Mouse (Mus musculus) midbrain, embryonic 14.5 days (tissue): ENCODE data around the gene Cnot8. TPM values are rescaled to one million over a fixed set of nuclear protein-coding genes. Genes with fewer than 3 reads are reported as not detected.
A peak's percentile ranks its signal among the peaks of the same experiment; 100 is the strongest.

Experiments
- ATAC-seq: fragments of 200-750 bp; cut with Nextera tagmentation; 2 replicates; pipeline ENCODE4 v1.8.0; 2017; ENCODE audit warnings: moderate number of reproducible peaks, moderate library complexity; ENCODE audit not compliant: low FRiP score, low TSS enrichment
- DNase-seq: peaks from one replicate; pipeline ENCODE4 v3.0.0-alpha.2; 2015
- H3K27ac ChIP-seq: fragments of 300-500 bp; sonication (generic); replicated peaks from 2 replicates; pipeline ENCODE4 v1.5.1; 2014; ENCODE audit warnings: mild to moderate bottlenecking, low read depth, low read length, moderate library complexity
- H3K27me3 ChIP-seq: fragments of 300-500 bp; sonication (generic); 2 replicates; pipeline ENCODE4 v1.6.1; 2014; ENCODE audit warnings: low read length, control low read depth, mixed read lengths; ENCODE audit not compliant: control insufficient read depth, insufficient read depth
- H3K36me3 ChIP-seq: fragments of 300-500 bp; sonication (generic); 2 replicates; pipeline ENCODE4 v1.6.1; 2014; ENCODE audit warnings: low read length, control low read depth; ENCODE audit not compliant: control insufficient read depth, insufficient read depth
- H3K4me1 ChIP-seq: fragments of 300-500 bp; sonication (generic); 2 replicates; pipeline ENCODE4 v1.6.1; 2014; ENCODE audit warnings: mild to moderate bottlenecking, antibody characterized with exemption, low read length, control low read depth; ENCODE audit not compliant: control insufficient read depth, insufficient read depth
- H3K4me2 ChIP-seq: fragments of 300-500 bp; sonication (generic); 2 replicates; pipeline ENCODE4 v1.6.1; 2014; ENCODE audit warnings: mild to moderate bottlenecking, low read length, moderate library complexity
- H3K4me3 ChIP-seq: fragments of 300-500 bp; sonication (generic); replicated peaks from 2 replicates; pipeline ENCODE4 v1.5.1; 2014; ENCODE audit warnings: low read depth, low read length
- H3K9ac ChIP-seq: fragments of 300-500 bp; sonication (generic); replicated peaks from 2 replicates; pipeline ENCODE4 v1.6.1; 2014; ENCODE audit warnings: mild to moderate bottlenecking, low read length, moderate library complexity
- H3K9me3 ChIP-seq: fragments of 300-500 bp; sonication (generic); 2 replicates; pipeline ENCODE4 v1.6.1; 2016; ENCODE audit warnings: low read length, control low read depth, mixed read lengths; ENCODE audit not compliant: control insufficient read depth
- WGBS: fragments of 180-500 bp; shearing (Covaris S2); extraction: QIAGEN DNeasy Blood & Tissue Kit; methylation state at CpG from one replicate; pipeline ENCODE4 v1.1.7; 2014; 5-methylcytosine and 5-hydroxymethylcytosine counted together
- polyA plus RNA-seq: library from polyadenylated mRNA; unstranded; fragments of >200 nt; fragmentation: Nextera tagmentation; extraction: Ambion mirVana; gene quantifications from 2 replicates; pipeline ENCODE4 v1.2.1, GENCODE M21; 2014

The Cnot8 gene
- polyA plus RNA-seq, 1 experiment from 2014 or later: 117 TPM

GRCm38 (mm10) chr11:58100006-58100405, 3.9 kb upstream of the Cnot8 start:
- ATAC-seq (no peak), DNase-seq (no peak)
- H3K9me3 ChIP-seq: no peaks in the 10 kb centered on the region
- no peaks in the 10 kb centered on the region for H3K36me3 ChIP-seq
- H3K4me2 ChIP-seq: no peak overlapping the region
- no peak overlapping the region for H3K9ac ChIP-seq
- H3K4me1 ChIP-seq: peaks cover 8% of the 10 kb centered on the region
- WGBS: 93% methylated on average over 2 of the region's 2 CpGs
- H3K27me3 ChIP-seq: no peaks in the 10 kb centered on the region
- H3K27ac ChIP-seq: no peak overlapping the region
- no peak overlapping the region for H3K4me3 ChIP-seq

- H3K36me3 ChIP-seq: no peaks in the 10 kb centered on the region
- DNase-seq: no peak
- 90% methylated on average over 4 of the region's 4 CpGs for WGBS
Measured at GRCm38 (mm10) chr11:58101194-58101720, 2.7 kb upstream of the Cnot8 start.

DNA sequence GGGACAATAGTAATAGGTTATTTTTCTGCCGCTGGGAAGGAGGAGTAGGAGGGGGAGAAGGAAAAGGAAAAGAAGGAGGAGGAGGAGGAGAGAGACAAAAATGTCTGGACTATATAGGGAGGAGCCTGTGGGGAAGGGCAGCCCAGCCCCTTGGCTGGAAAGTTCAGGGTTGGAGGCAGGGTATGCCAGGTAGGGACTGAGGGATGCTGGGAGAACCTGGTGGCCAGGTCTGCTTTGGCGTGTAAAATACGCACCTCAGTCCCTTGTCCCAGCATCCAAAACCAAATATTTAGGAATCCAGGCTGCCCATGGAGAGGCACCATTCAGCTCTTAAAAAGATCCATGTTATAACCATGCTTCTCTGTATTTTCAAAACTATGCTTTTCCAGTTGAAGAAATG, 1.8 kb upstream of the Cnot8 start:
- Histone ChIP-seq H3K9ac (no peak overlapping the region), H3K4me1 (peaks cover 13% of the 10 kb centered on the region), H3K9me3 (no peaks in the 10 kb centered on the region), H3K4me2 (no peak overlapping the region), H3K4me3 (no peak overlapping the region), H3K27ac (no peak overlapping the region), H3K36me3 (no peaks in the 10 kb centered on the region), H3K27me3 (no peaks in the 10 kb centered on the region)
- DNase-seq (no peak), ATAC-seq (no peak)
- WGBS: 83% methylated on average over 3 of the region's 3 CpGs

More at GRCm38 (mm10) chr11:58101194-58101720, 2.7 kb upstream of the Cnot8 start:
- H3K27ac ChIP-seq: no peak overlapping the region
- H3K4me2 ChIP-seq: no peak overlapping the region
- H3K4me1 ChIP-seq: peaks cover 13% of the 10 kb centered on the region
- no peaks in the 10 kb centered on the region for H3K27me3 ChIP-seq
- no peak overlapping the region for H3K4me3 ChIP-seq
- no peaks in the 10 kb centered on the region for H3K9me3 ChIP-seq
- no peak for ATAC-seq
- H3K9ac ChIP-seq: no peak overlapping the region

- 86% methylated on average over 9 of the region's 9 CpGs for WGBS
- no peaks in the 10 kb centered on the region for H3K27me3 ChIP-seq
- H3K27ac ChIP-seq: no peak overlapping the region
- no peak overlapping the region for H3K4me3 ChIP-seq
- DNase-seq: no peak
- H3K9me3 ChIP-seq: no peaks in the 10 kb centered on the region
- peaks cover 13% of the 10 kb centered on the region for H3K4me1 ChIP-seq
- no peak for ATAC-seq
- no peak overlapping the region for H3K9ac ChIP-seq
- H3K4me2 ChIP-seq: peak overlapping the region; percentile 77
- no peaks in the 10 kb centered on the region for H3K36me3 ChIP-seq
Measured at GRCm38 (mm10) chr11:58102581-58103343, 1.2 kb upstream of the Cnot8 start.

DNA sequence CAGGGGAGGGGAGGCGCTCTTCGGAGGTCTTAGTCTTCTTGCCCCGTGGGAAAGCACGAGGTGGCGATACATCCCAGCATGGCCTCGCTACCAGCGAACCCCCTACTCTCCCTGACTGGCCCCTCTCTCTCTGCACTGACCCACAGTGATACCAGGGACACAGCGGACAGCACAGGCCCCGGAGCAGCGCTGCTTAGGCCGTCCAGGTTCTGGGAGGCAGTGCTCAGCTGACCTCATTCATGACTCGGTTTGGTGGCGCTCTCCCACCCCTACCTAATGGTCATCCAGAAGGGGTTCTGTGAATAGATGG, 654 bp upstream of the Cnot8 start:
- Histone ChIP-seq H3K4me1 (peaks cover 13% of the 10 kb centered on the region), H3K27me3 (no peaks in the 10 kb centered on the region), H3K9me3 (no peaks in the 10 kb centered on the region), H3K36me3 (no peaks in the 10 kb centered on the region), H3K4me2 (peak overlapping the region; percentile 77), H3K4me3 (peak overlapping the region; percentile 94), H3K9ac (peak overlapping the region; percentile 56), H3K27ac (peak overlapping the region; percentile 77)
- DNase-seq (no peak), ATAC-seq (peak; percentile 49)
- WGBS: 53% methylated on average over 13 of the region's 13 CpGs

- no peak; the same call in 1 of the 2 replicates for ATAC-seq
- Histone ChIP-seq H3K9ac (peak overlapping the region; percentile 88), H3K36me3 (no peaks in the 10 kb centered on the region), H3K9me3 (no peaks in the 10 kb centered on the region), H3K27ac (peak overlapping the region; percentile 87), H3K4me1 (peaks cover 13% of the 10 kb centered on the region), H3K4me3 (peak overlapping the region; percentile 94), H3K27me3 (no peaks in the 10 kb centered on the region), H3K4me2 (peak overlapping the region; percentile 77)
- peak; percentile 64 for DNase-seq
- WGBS: 0% methylated on average over 24 of the region's 24 CpGs
Measured at GRCm38 (mm10) chr11:58104351-58104791, 418 bp downstream of the Cnot8 start.

- Histone ChIP-seq H3K36me3 (peaks cover 23% of the 10 kb centered on the region), H3K4me1 (peaks cover 13% of the 10 kb centered on the region), H3K27me3 (no peaks in the 10 kb centered on the region), H3K9me3 (no peaks in the 10 kb centered on the region), H3K27ac (no peak overlapping the region), H3K4me2 (no peak overlapping the region), H3K4me3 (no peak overlapping the region), H3K9ac (no peak overlapping the region)
- WGBS: 44% methylated on average over 3 of the region's 3 CpGs
- ATAC-seq (no peak), DNase-seq (no peak)
Measured at GRCm38 (mm10) chr11:58107009-58107408, 3.1 kb downstream of the Cnot8 start.

GRCm38 (mm10) chr11:58107664-58108337, 3.8 kb downstream of the Cnot8 start:
- Histone ChIP-seq H3K27ac (no peak overlapping the region), H3K9ac (no peak overlapping the region), H3K9me3 (no peaks in the 10 kb centered on the region), H3K36me3 (peaks cover 30% of the 10 kb centered on the region), H3K27me3 (no peaks in the 10 kb centered on the region), H3K4me1 (peaks cover 13% of the 10 kb centered on the region), H3K4me3 (no peak overlapping the region), H3K4me2 (no peak overlapping the region)
- 95% methylated on average over 4 of the region's 4 CpGs for WGBS
- ATAC-seq (no peak), DNase-seq (no peak)
